23 mouse cellular contexts compared by ENCODE assay signal in genomic region chr10:29178003-29178402, GRCm38 (mm10). TPM values are rescaled to one million over a fixed set of nuclear protein-coding genes. Genes with fewer than 3 reads are reported as not detected.
DNase-seq lines count a peak whose midpoint lies in the region; ATAC-seq and TF ChIP-seq lines count a peak whose summit lies in the region.
"Had no signal": no experiment of that assay in that cellular context is flagged by ENCODE, and none has a peak within 500 bp of the region (broad histone marks: within the 10 kb centered on the region; RNA-seq: fewer than 3 reads in every experiment).

No protein-coding gene starts in this region.

- 47% methylated on average over 2 of the region's 2 CpGs for WGBS in hindbrain, postnatal 0 days

- H3K9ac ChIP-seq in hindbrain, postnatal 0 days (replicated peaks; ENCODE audit: low read length) = no peak overlapping the region
- H3K9ac ChIP-seq: hindbrain, embryonic 13.5 days; lung, embryonic 15.5 days; neural tube, embryonic 13.5 days had no signal

- H3K4me2 ChIP-seq in hindbrain, postnatal 0 days (ENCODE audit: low read depth, low read length) = no peak overlapping the region
- H3K4me2 ChIP-seq: hindbrain, embryonic 13.5 days; lung, embryonic 15.5 days; neural tube, embryonic 13.5 days had no signal

- no peaks in the 10 kb centered on the region for H3K9me3 ChIP-seq in G1E (replicated peaks)
- no peaks in the 10 kb centered on the region for H3K9me3 ChIP-seq in hindbrain, postnatal 0 days (ENCODE audit: low read length)
- H3K9me3 ChIP-seq: hindbrain, embryonic 13.5 days; lung, embryonic 15.5 days; neural tube, embryonic 13.5 days had no signal

- no peaks in the 10 kb centered on the region for H3K27me3 ChIP-seq in G1E (ENCODE audit: insufficient read depth, low read length)
- no peaks in the 10 kb centered on the region for H3K27me3 ChIP-seq in hindbrain, postnatal 0 days (ENCODE audit: insufficient read depth, low read length)
- H3K27me3 ChIP-seq: hindbrain, embryonic 13.5 days; lung, embryonic 15.5 days; neural tube, embryonic 13.5 days had no signal

- DNase-seq in layer of hippocampus, adult 2 months (ENCODE audit: low spot score in 2 of 2) = peak; percentile 50 to 62
- no peak for DNase-seq in layer of hippocampus, postnatal 14 days (ENCODE audit: low spot score in 2 of 2)
- DNase-seq in G1E (ENCODE audit: low spot score) = no peak
- peak; percentile 59 for DNase-seq in adrenal gland, adult 2 months
- peak; percentile 38 for DNase-seq in left cerebral cortex, postnatal 14 days (ENCODE audit: low spot score in 2 of 2)
- no peak for DNase-seq in hindbrain, postnatal 0 days (ENCODE audit: low spot score)
- DNase-seq in cerebellum, postnatal 4 days (ENCODE audit: low spot score in 2 of 2) = no peak
- DNase-seq in kidney, postnatal 4 days = no peak
- DNase-seq: cerebellum, adult 18-20 months; embryo, embryonic 11 days; gastrocnemius, postnatal 36 days; kidney, adult 18-20 months; kidney, postnatal 36 days; liver; retina, postnatal 1 day had no signal

- H3K4me1 ChIP-seq in G1E (ENCODE audit: insufficient read depth, low read depth, low read length) = peaks cover 4% of the 10 kb centered on the region; the same call in 1 of the 2 replicates
- H3K4me1 ChIP-seq in hindbrain, postnatal 0 days (ENCODE audit: insufficient read depth, low read length) = no peaks in the 10 kb centered on the region
- H3K4me1 ChIP-seq: lung, embryonic 15.5 days had no signal

- peak overlapping the region; percentile 72; the same call in 1 of the 2 replicates for H3K27ac ChIP-seq in layer of hippocampus, adult 2 months
- H3K27ac ChIP-seq in hindbrain, postnatal 0 days = no peak overlapping the region
- H3K27ac ChIP-seq: hindbrain, embryonic 13.5 days; lung, embryonic 15.5 days; neural tube, embryonic 13.5 days had no signal

- intact Hi-C loops in left cerebral cortex, postnatal 14 days (cut with DNase I) = no loop called here

- 0 out of 2 replicates have a peak, but pooled peaks have one; percentile 22 for ATAC-seq in G1E (ENCODE audit: extremely low read depth, insufficient number of reproducible peaks, low FRiP score, poor library complexity, severe bottlenecking)
- ATAC-seq in hindbrain, postnatal 0 days = no peak
- ATAC-seq: CD4-positive, CD25-positive, alpha-beta regulatory T cell, adult 4 months; forebrain, embryonic 14.5 days had no signal

- TF ChIP-seq CTCF in layer of hippocampus, adult 2 months (conservative IDR thresholded peaks at IDR 0.05) = no peak
- no peak for TF ChIP-seq CTCF in G1E (IDR thresholded peaks at IDR 0.05; ENCODE audit: low read depth, low read length)
- TF ChIP-seq CTCF in hindbrain, postnatal 0 days (IDR thresholded peaks at IDR 0.05; ENCODE audit: low read depth) = no peak

- H3K4me3 ChIP-seq in layer of hippocampus, adult 2 months = no peak overlapping the region
- H3K4me3 ChIP-seq in G1E (ENCODE audit: low read depth, low read length) = no peak overlapping the region
- H3K4me3 ChIP-seq in hindbrain, postnatal 0 days (ENCODE audit: low read length) = no peak overlapping the region
- H3K4me3 ChIP-seq: hindbrain, embryonic 13.5 days; lung, embryonic 15.5 days; neural tube, embryonic 13.5 days had no signal

- H3K36me3 ChIP-seq in G1E (replicated peaks) = no peaks in the 10 kb centered on the region
- H3K36me3 ChIP-seq in hindbrain, postnatal 0 days (ENCODE audit: insufficient read depth, low read length) = peaks cover 9% of the 10 kb centered on the region; the same call in 1 of the 2 replicates
- H3K36me3 ChIP-seq: lung, embryonic 15.5 days had no signal

RNA-seq across cellular contexts. Expression of gene Gm49353, which starts 20.8 kb away (rescaled TPM):
- 10 to 100 TPM; 28.0 to 29.8 TPM for total RNA-seq in layer of hippocampus, adult 2 months (2021)
- total RNA-seq in layer of hippocampus, postnatal 14 days (2021) = 10 to 100 TPM; 25.5 to 30.4 TPM
- total RNA-seq in G1E (2014; fragmentation: Nextera tagmentation) = not detected in 2 replicates
- not detected in 2 replicates for total RNA-seq in G1E (2017)
- not detected in 2 replicates for polyA plus RNA-seq in G1E (2012)
- total RNA-seq in adrenal gland, adult 2 months (2021) = 1 to 10 TPM; 1.6 to 2.4 TPM
- not detected in 2 replicates for polyA plus RNA-seq in adrenal gland, adult 2 months (2012; rRNA removed)
- total RNA-seq in left cerebral cortex, postnatal 14 days (2021) = 10 to 100 TPM; 27.6 to 29.4 TPM
- 2.2 and 11.2 TPM in 2 replicates for total RNA-seq in hindbrain, postnatal 0 days (2014; rRNA removed)
- polyA plus RNA-seq in hindbrain, postnatal 0 days (2015; fragmentation: Nextera tagmentation; extraction: Ambion mirVana) = 10.5 and 11.5 TPM in 2 replicates
- total RNA-seq: gastrocnemius, postnatal 36 days; megakaryocyte, adult 5-6 weeks had no signal
- polyA plus RNA-seq: CD4-positive, CD25-positive, alpha-beta regulatory T cell, adult 4 months; heart, embryonic 14.5 days; thymus, postnatal 0 days had no signal

RNA-seq across cellular contexts. Expression of gene 9330159F19Rik, which starts 33.4 kb away (rescaled TPM):
- total RNA-seq in layer of hippocampus, adult 2 months (2021) = 10 to 100 TPM; 78.0 to 82.9 TPM
- total RNA-seq in layer of hippocampus, postnatal 14 days (2021) = 10 to 100 TPM; 82.5 to 83.3 TPM
- total RNA-seq in G1E (2014; fragmentation: Nextera tagmentation) = 0.58 and 0.68 TPM in 2 replicates
- total RNA-seq in G1E (2017) = 0.11 and 0.29 TPM in 2 replicates
- polyA plus RNA-seq in G1E (2012) = 0.10 TPM in 1 of 2 replicates, not detected in the other
- total RNA-seq in adrenal gland, adult 2 months (2021) = 1 to 10 TPM; 5.3 to 5.9 TPM
- polyA plus RNA-seq in adrenal gland, adult 2 months (2012; rRNA removed) = 0.08 and 0.16 TPM in 2 replicates
- 10 to 100 TPM; 68.6 to 76.3 TPM for total RNA-seq in left cerebral cortex, postnatal 14 days (2021)
- total RNA-seq in hindbrain, postnatal 0 days (2014; rRNA removed) = 41.8 and 50.6 TPM in 2 replicates
- 14.2 and 14.7 TPM in 2 replicates for polyA plus RNA-seq in hindbrain, postnatal 0 days (2015; fragmentation: Nextera tagmentation; extraction: Ambion mirVana)
- total RNA-seq: megakaryocyte, adult 5-6 weeks had no signal
- polyA plus RNA-seq: CD4-positive, CD25-positive, alpha-beta regulatory T cell, adult 4 months had no signal

RNA-seq across cellular contexts. Expression of gene Soga3, which starts 34.4 kb away (rescaled TPM):
- total RNA-seq in layer of hippocampus, adult 2 months (2021) = 100 to 1,000 TPM; 176 to 178 TPM
- 100 to 1,000 TPM; 162 to 165 TPM for total RNA-seq in layer of hippocampus, postnatal 14 days (2021)
- total RNA-seq in G1E (2014; fragmentation: Nextera tagmentation) = 2.0 TPM in 2 replicates
- total RNA-seq in G1E (2017) = 1.3 and 2.2 TPM in 2 replicates
- polyA plus RNA-seq in G1E (2012) = 11.7 and 17.6 TPM in 2 replicates
- total RNA-seq in adrenal gland, adult 2 months (2021) = 1 to 10 TPM; 7.5 to 8.7 TPM
- 2.1 and 3.1 TPM in 2 replicates for polyA plus RNA-seq in adrenal gland, adult 2 months (2012; rRNA removed)
- 100 to 1,000 TPM; 154 TPM for total RNA-seq in left cerebral cortex, postnatal 14 days (2021)
- total RNA-seq in hindbrain, postnatal 0 days (2014; rRNA removed) = 132 and 135 TPM in 2 replicates
- polyA plus RNA-seq in hindbrain, postnatal 0 days (2015; fragmentation: Nextera tagmentation; extraction: Ambion mirVana) = 139 and 149 TPM in 2 replicates
- total RNA-seq: gastrocnemius, postnatal 36 days; megakaryocyte, adult 5-6 weeks had no signal
- polyA plus RNA-seq: CD4-positive, CD25-positive, alpha-beta regulatory T cell, adult 4 months had no signal

Comparison
In these comparisons a context has a peak if more than half of its experiments do, and no peak if none do; other contexts are left out.
1. DNase-seq: peak in layer of hippocampus, adult 2 months (2 of 2), adrenal gland, adult 2 months (single experiment) and left cerebral cortex, postnatal 14 days (2 of 2); none in layer of hippocampus, postnatal 14 days (0 of 2), G1E (single experiment), hindbrain, postnatal 0 days (single experiment), cerebellum, postnatal 4 days (0 of 2) and kidney, postnatal 4 days (0 of 2).
2. RNA of gene Soga3, which starts 34.4 kb away (total RNA-seq): 176 to 178 TPM in layer of hippocampus, adult 2 months, 162 to 165 TPM in layer of hippocampus, postnatal 14 days, 154 TPM in left cerebral cortex, postnatal 14 days and 132 to 135 TPM in hindbrain, postnatal 0 days; 7.5 to 8.7 TPM in adrenal gland, adult 2 months and 1.3 to 2.2 TPM in G1E; every median in the first group is over 10 times any median in the second.